Mouse (Mus musculus): ENCODE measurements around the gene Gm39115.

DNA sequence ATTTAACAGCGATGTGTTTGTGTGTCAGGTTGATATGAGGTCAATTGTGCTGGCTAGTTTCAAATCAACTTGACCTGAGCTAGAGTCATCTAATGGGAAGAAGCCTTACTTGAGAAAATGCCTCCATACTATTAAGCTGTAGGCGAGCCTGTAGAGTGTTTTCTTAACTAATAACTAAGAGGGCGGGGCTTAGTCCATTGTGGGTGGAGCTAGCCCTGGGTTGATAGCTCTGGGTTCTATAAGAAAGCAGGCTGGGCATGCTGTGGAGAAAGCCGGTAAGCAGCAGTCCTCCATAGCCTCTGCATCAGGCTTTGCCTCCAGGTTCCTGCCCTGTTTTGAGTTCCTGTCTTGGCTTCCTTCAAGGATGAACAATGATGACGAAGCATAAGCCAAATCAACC lies 31.1 kb downstream of the Gm39115 start:
- TF ChIP-seq CTCF (conservative IDR thresholded peaks at IDR 0.05 in 1 of 2, IDR thresholded peaks at IDR 0.05 in 1 of 2; ENCODE audit: low read depth in 2 of 2, low read length in 2 of 2) (no peak), NELFE (IDR thresholded peaks at IDR 0.05; ENCODE audit: low read depth, low read length) (no peak), EP300 (IDR thresholded peaks at IDR 0.05; ENCODE audit: low read length) (no peak), USF1 (IDR thresholded peaks at IDR 0.05; ENCODE audit: low read depth, low read length) (no peak), POLR2A (IDR thresholded peaks at IDR 0.05; ENCODE audit: low read depth, low read length) (no peak), E2F4 (IDR thresholded peaks at IDR 0.05; ENCODE audit: insufficient replicate concordance, low read depth, low read length) (no peak), ZC3H11A (IDR thresholded peaks at IDR 0.05; ENCODE audit: low read depth, low read length) (no peak)
